Mouse (Mus musculus): ENCODE measurements around the gene Notch3. TPM values are rescaled to one million over a fixed set of nuclear protein-coding genes. Genes with fewer than 3 reads are reported as not detected.
"Not testable (repeated sequence)": the region's sequence is repeated elsewhere in the genome, so short reads cannot be mapped to it uniquely, and the experiment has no call there.

Notch3 gene
- polyA plus RNA-seq, 1 experiment from 2014 or later = 8.6 TPM

DNA sequence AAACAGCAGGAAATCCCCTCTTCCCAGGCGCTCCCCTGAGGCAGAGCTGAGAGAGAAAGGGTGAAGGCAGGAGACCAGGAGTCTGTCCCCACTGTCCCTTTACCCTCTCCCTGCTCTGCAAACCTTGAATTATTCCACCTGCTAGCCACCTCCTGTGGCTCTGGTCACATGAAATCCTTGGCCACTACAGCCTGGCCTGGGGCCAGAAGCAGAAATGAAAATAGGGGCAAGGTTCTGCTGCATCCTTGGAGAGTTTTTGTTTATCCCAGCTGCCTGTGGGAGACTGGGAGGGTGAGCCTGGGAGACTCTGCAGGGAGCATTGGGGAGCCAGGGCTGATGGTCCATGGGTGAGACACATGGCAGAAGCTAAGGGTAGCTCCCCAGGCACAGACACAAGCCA lies 69.0 kb downstream of the Notch3 start:
- Histone ChIP-seq H3K4me1 (ENCODE audit: control insufficient read depth, insufficient read depth, low read length) (peaks cover 9% of the 10 kb centered on the region), H3K9ac (ENCODE audit: low read length) (no peak overlapping the region), H3K27ac (ENCODE audit: low read length) (no peak overlapping the region), H3K4me2 (ENCODE audit: low read depth, low read length) (no peak overlapping the region), H3K9me3 (replicated peaks; ENCODE audit: control insufficient read depth, low read length) (0 out of 2 replicates have a peak, but pooled peaks cover 3% of the 10 kb centered on the region), H3K27me3 (ENCODE audit: control insufficient read depth, insufficient read depth, low read length) (peaks cover 9% of the 10 kb centered on the region), H3K36me3 (ENCODE audit: control insufficient read depth, insufficient read depth) (no peaks in the 10 kb centered on the region), H3K4me3 (ENCODE audit: low read length) (no peak overlapping the region)
- no peak for ATAC-seq (replicated peaks; ENCODE audit: extremely low read depth, insufficient read depth, low FRiP score)
- 83% methylated on average over 1 of the region's 1 CpGs for WGBS

- Histone ChIP-seq H3K4me1 (ENCODE audit: control insufficient read depth, insufficient read depth, low read length) (0 out of 2 replicates have a peak, but pooled peaks cover 2% of the 10 kb centered on the region), H3K36me3 (ENCODE audit: control insufficient read depth, insufficient read depth) (no peaks in the 10 kb centered on the region), H3K4me2 (ENCODE audit: low read depth, low read length) (no peak overlapping the region), H3K27me3 (ENCODE audit: control insufficient read depth, insufficient read depth, low read length) (no peaks in the 10 kb centered on the region), H3K9ac (ENCODE audit: low read length) (no peak overlapping the region), H3K9me3 (replicated peaks; ENCODE audit: control insufficient read depth, low read length) (0 out of 2 replicates have a peak, but pooled peaks cover 3% of the 10 kb centered on the region), H3K4me3 (ENCODE audit: low read length) (no peak overlapping the region), H3K27ac (ENCODE audit: low read length) (no peak overlapping the region)
- ATAC-seq (replicated peaks; ENCODE audit: extremely low read depth, insufficient read depth, low FRiP score) = no peak
- WGBS = 76% methylated on average over 5 of the region's 5 CpGs
Measured at GRCm38 (mm10) chr17:32092895-32093294, 73.8 kb downstream of the Notch3 start.

DNA sequence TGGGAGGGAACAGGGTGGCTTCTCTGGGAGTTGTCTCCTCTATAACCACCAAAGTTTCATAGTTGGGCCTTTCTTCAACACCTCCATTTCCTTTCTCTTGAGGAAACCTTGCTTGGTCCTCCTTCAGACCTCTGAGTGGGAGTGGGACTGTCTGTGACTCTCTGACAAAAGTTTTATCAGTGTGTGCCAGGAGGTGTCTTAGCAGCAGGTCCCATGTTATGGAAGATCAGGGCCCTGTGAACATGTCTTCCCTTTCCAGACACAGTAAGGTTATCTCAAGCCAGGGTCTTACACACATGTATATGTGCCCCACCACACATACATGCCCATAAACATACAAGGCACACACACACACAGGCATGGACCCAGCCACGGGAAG lies 74.4 kb downstream of the Notch3 start:
- WGBS = 86% methylated on average over 1 of the region's 1 CpGs
- no peaks in the 10 kb centered on the region for H3K36me3 ChIP-seq (ENCODE audit: control insufficient read depth, insufficient read depth)
- no peaks in the 10 kb centered on the region for H3K27me3 ChIP-seq (ENCODE audit: control insufficient read depth, insufficient read depth, low read length)
- 0 out of 2 replicates have a peak, but pooled peaks cover 3% of the 10 kb centered on the region for H3K9me3 ChIP-seq (replicated peaks; ENCODE audit: control insufficient read depth, low read length)
- 0 out of 2 replicates have a peak, but pooled peaks cover 2% of the 10 kb centered on the region for H3K4me1 ChIP-seq (ENCODE audit: control insufficient read depth, insufficient read depth, low read length)
- H3K4me2 ChIP-seq (ENCODE audit: low read depth, low read length) = no peak overlapping the region
- no peak for ATAC-seq (replicated peaks; ENCODE audit: extremely low read depth, insufficient read depth, low FRiP score)
- H3K9ac ChIP-seq (ENCODE audit: low read length) = no peak overlapping the region
- no peak overlapping the region for H3K4me3 ChIP-seq (ENCODE audit: low read length)
- no peak overlapping the region for H3K27ac ChIP-seq (ENCODE audit: low read length)

DNA sequence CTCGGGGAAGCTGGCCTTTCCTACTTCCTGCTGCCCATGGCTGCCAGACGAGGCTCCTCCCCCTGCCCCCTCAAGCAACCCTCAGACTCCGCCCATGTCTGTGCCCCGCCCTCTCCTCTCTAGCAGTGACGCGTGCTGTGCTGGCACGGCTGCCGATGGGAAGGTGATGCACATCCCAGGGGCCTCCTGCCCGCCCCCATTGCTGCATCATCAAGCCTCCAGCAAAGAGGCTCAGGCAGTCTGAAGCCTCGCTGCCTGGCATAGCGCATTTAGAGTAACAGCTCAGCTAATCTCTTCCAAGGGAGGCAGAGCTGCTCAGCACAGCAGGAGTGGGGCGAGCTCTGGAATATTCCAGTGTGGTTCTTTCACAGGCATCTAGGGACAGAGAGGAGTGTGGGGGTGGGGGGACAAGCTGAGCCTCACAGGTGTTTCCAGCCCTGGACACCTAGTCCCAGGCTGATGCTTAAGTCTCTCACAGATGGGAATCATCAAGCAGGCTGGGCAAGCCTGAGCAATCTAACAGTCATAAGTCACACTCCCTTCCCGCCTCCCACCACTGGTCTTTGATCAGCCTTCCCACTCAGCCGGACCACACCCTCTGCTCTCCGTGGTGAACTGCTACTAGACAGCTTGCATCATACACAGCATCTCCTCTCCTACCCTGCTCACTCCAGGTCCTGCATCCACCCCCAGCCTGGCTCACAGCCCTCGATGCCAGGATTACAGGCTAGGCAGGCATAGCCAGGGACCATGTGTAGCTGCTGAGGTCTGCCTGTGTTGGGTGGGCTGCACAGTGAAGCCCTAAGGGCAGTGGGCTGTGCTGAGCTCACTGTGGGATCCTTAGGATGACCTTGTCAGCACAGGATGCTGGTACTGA lies 75.0 kb downstream of the Notch3 start:
- H3K27me3 ChIP-seq (ENCODE audit: control insufficient read depth, insufficient read depth, low read length); H3K9me3 ChIP-seq (replicated peaks; ENCODE audit: control insufficient read depth, low read length); H3K36me3 ChIP-seq (ENCODE audit: control insufficient read depth, insufficient read depth); H3K4me1 ChIP-seq (ENCODE audit: control insufficient read depth, insufficient read depth, low read length): not testable (repeated sequence)
- H3K4me3 ChIP-seq (ENCODE audit: low read length) = peak overlapping the region; percentile 42
- peak overlapping the region; percentile 1; the same call in 1 of the 2 replicates for H3K27ac ChIP-seq (ENCODE audit: low read length)
- peak; percentile 86 for ATAC-seq (replicated peaks; ENCODE audit: extremely low read depth, insufficient read depth, low FRiP score)
- H3K9ac ChIP-seq (ENCODE audit: low read length) = peak overlapping the region; percentile 61
- 9% methylated on average over 14 of the region's 16 CpGs for WGBS
- H3K4me2 ChIP-seq (ENCODE audit: low read depth, low read length) = peak overlapping the region; percentile 59

DNA sequence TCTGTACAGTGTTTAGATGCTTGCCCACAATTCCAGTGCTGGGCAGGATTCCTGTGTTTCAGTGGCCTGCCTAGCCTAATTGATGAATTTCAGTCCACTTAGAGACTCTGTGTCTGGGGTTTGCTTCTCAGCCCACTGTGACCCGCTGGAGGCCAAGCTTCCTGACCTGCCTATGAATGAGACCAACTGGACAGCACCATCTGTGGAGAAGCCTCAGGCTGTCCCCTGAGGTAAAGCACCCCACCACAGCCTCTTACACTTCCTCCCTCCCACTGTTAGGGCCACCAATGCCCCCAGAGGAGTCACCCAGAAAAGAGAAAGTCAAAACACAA lies 75.7 kb downstream of the Notch3 start:
- no peak for ATAC-seq (replicated peaks; ENCODE audit: extremely low read depth, insufficient read depth, low FRiP score)

GRCm38 (mm10) chr17:32087069-32087468 lies 79.6 kb downstream of the Notch3 start:
- no peaks in the 10 kb centered on the region for H3K27me3 ChIP-seq (ENCODE audit: control insufficient read depth, insufficient read depth, low read length)
- H3K9me3 ChIP-seq (replicated peaks; ENCODE audit: control insufficient read depth, low read length) = no peaks in the 10 kb centered on the region
- no peak overlapping the region for H3K27ac ChIP-seq (ENCODE audit: low read length)
- ATAC-seq (replicated peaks; ENCODE audit: extremely low read depth, insufficient read depth, low FRiP score) = no peak
- H3K4me2 ChIP-seq (ENCODE audit: low read depth, low read length) = no peak overlapping the region
- 96% methylated on average over 2 of the region's 2 CpGs for WGBS
- H3K36me3 ChIP-seq (ENCODE audit: control insufficient read depth, insufficient read depth) = no peaks in the 10 kb centered on the region
- no peak overlapping the region for H3K4me3 ChIP-seq (ENCODE audit: low read length)
- H3K4me1 ChIP-seq (ENCODE audit: control insufficient read depth, insufficient read depth, low read length) = 0 out of 2 replicates have a peak, but pooled peaks cover 2% of the 10 kb centered on the region
- H3K9ac ChIP-seq (ENCODE audit: low read length) = no peak overlapping the region

More for the DNA sequence above, 75.7 kb downstream of the Notch3 start:
- H3K4me3 ChIP-seq (ENCODE audit: low read length) = peak overlapping the region; percentile 42
- H3K4me1 ChIP-seq (ENCODE audit: control insufficient read depth, insufficient read depth, low read length) = 0 out of 2 replicates have a peak, but pooled peaks cover 2% of the 10 kb centered on the region
- no peaks in the 10 kb centered on the region for H3K27me3 ChIP-seq (ENCODE audit: control insufficient read depth, insufficient read depth, low read length)
- peak overlapping the region; percentile 59 for H3K4me2 ChIP-seq (ENCODE audit: low read depth, low read length)
- H3K27ac ChIP-seq (ENCODE audit: low read length) = peak overlapping the region; percentile 1; the same call in 1 of the 2 replicates
- no peaks in the 10 kb centered on the region for H3K36me3 ChIP-seq (ENCODE audit: control insufficient read depth, insufficient read depth)
- WGBS = 21% methylated on average over 1 of the region's 1 CpGs
- 0 out of 2 replicates have a peak, but pooled peaks cover 3% of the 10 kb centered on the region for H3K9me3 ChIP-seq (replicated peaks; ENCODE audit: control insufficient read depth, low read length)
- H3K9ac ChIP-seq (ENCODE audit: low read length) = peak overlapping the region; percentile 61

- Histone ChIP-seq H3K4me1 (ENCODE audit: control insufficient read depth, insufficient read depth, low read length) (no peaks in the 10 kb centered on the region), H3K9ac (ENCODE audit: low read length) (no peak overlapping the region), H3K36me3 (ENCODE audit: control insufficient read depth, insufficient read depth) (no peaks in the 10 kb centered on the region), H3K27ac (ENCODE audit: low read length) (no peak overlapping the region), H3K27me3 (ENCODE audit: control insufficient read depth, insufficient read depth, low read length) (no peaks in the 10 kb centered on the region), H3K9me3 (replicated peaks; ENCODE audit: control insufficient read depth, low read length) (no peaks in the 10 kb centered on the region; the same call in 1 of the 2 replicates), H3K4me2 (ENCODE audit: low read depth, low read length) (no peak overlapping the region), H3K4me3 (ENCODE audit: low read length) (no peak overlapping the region)
- 83% methylated on average over 2 of the region's 2 CpGs for WGBS
- ATAC-seq (replicated peaks; ENCODE audit: extremely low read depth, insufficient read depth, low FRiP score) = no peak
Measured at GRCm38 (mm10) chr17:32083351-32083750, 83.3 kb downstream of the Notch3 start.

GRCm38 (mm10) chr17:32075164-32075563 lies 91.5 kb downstream of the Notch3 start:
- 5% methylated on average over 2 of the region's 2 CpGs for WGBS
- no peak overlapping the region for H3K9ac ChIP-seq (ENCODE audit: low read length)
- H3K4me1 ChIP-seq (ENCODE audit: control insufficient read depth, insufficient read depth, low read length) = no peaks in the 10 kb centered on the region
- H3K27me3 ChIP-seq (ENCODE audit: control insufficient read depth, insufficient read depth, low read length) = no peaks in the 10 kb centered on the region
- no peaks in the 10 kb centered on the region; the same call in 1 of the 2 replicates for H3K9me3 ChIP-seq (replicated peaks; ENCODE audit: control insufficient read depth, low read length)
- ATAC-seq (replicated peaks; ENCODE audit: extremely low read depth, insufficient read depth, low FRiP score) = 0 out of 2 replicates have a peak, but pooled peaks have one; percentile 39
- H3K4me3 ChIP-seq (ENCODE audit: low read length) = no peak overlapping the region
- no peak overlapping the region for H3K4me2 ChIP-seq (ENCODE audit: low read depth, low read length)
- no peaks in the 10 kb centered on the region for H3K36me3 ChIP-seq (ENCODE audit: control insufficient read depth, insufficient read depth)
- no peak overlapping the region for H3K27ac ChIP-seq (ENCODE audit: low read length)

GRCm38 (mm10) chr17:32074658-32075057 lies 92.0 kb downstream of the Notch3 start:
- no peaks in the 10 kb centered on the region for H3K4me1 ChIP-seq (ENCODE audit: control insufficient read depth, insufficient read depth, low read length)
- no peak overlapping the region for H3K9ac ChIP-seq (ENCODE audit: low read length)
- H3K4me2 ChIP-seq (ENCODE audit: low read depth, low read length) = no peak overlapping the region
- no peak overlapping the region for H3K27ac ChIP-seq (ENCODE audit: low read length)
- no peak overlapping the region for H3K4me3 ChIP-seq (ENCODE audit: low read length)
- WGBS = 58% methylated on average over 4 of the region's 4 CpGs
- no peak for ATAC-seq (replicated peaks; ENCODE audit: extremely low read depth, insufficient read depth, low FRiP score)
- H3K27me3 ChIP-seq (ENCODE audit: control insufficient read depth, insufficient read depth, low read length) = no peaks in the 10 kb centered on the region
- H3K9me3 ChIP-seq (replicated peaks; ENCODE audit: control insufficient read depth, low read length) = peaks cover 4% of the 10 kb centered on the region; the same call in 1 of the 2 replicates
- H3K36me3 ChIP-seq (ENCODE audit: control insufficient read depth, insufficient read depth) = no peaks in the 10 kb centered on the region
